Mouse (Mus musculus) left cerebral cortex, adult 8-10 months (tissue): ENCODE measurements at regions not wholly inside any gene's neighbourhood (a gene's known extent, or its start where the extent isn't known, plus 50 kb on each side); places are given as distances from the start of the nearest gene placed in this dataset.

Experiments used
- DNase-seq, 2 experiments: peaks; one replicate each; pipeline ENCODE4 v3.0.0; 2022; ENCODE audit warnings: low spot score in 2 of 2

DNA sequence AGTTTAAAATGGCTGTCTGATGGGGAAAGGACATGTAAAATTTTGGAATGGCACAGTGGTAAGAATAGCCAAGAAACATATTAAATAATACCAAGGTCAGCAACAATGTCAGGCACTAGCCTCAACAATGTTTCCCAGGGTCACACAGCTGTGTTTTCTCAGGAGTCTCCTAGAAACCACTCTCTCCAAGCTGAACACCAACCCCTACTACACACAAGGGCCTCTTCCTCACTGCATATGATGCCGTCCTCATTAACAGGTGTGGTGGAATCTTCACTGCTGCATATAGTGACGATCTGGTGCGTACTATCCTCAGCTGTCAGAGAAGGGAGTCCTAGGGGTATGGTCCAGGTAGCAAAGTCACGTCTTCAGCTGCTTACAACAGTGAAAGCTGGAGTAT lies 1275.4 kb upstream of the A1bg start:
- DNase-seq: no peak

DNA sequence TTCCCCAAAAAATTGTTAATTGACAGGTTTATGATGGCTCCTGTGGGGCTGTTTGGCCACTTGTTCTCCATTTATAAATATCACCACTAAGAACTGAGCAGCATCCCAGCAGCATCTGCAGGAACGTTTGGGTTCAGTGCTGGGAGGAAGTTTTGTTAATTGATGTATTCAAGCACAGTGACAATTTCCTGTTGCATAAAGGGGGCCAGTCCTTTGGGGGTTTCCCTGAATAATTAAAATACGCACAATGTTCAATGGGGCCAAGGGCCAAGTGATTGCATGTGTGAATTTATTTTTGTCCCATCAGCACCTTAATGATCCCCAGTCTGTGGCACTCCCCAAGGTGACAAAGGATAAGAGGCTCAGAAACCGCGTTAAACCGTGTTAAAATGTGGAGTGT lies 1272.6 kb upstream of the A1bg start:
- no peak for DNase-seq

DNA sequence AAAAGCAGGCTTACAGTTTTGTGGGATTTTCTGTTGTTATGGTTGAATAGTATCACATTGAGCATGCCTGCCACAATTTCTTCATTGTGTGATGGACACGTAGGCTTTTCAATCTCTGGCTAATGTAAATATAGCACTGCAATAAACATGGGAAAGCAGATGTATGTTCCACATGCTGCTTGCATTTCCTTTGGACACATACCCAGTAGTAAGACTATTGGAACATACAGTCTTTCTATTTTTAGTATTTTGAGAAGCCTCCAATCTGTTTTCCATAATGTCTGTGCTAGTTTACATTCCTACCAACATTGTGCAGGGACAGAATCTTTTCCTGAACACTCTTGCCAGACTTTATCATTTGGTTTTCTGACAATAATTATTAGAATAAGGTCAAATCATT lies 1269.9 kb upstream of the A1bg start:
- DNase-seq: no peak

DNA sequence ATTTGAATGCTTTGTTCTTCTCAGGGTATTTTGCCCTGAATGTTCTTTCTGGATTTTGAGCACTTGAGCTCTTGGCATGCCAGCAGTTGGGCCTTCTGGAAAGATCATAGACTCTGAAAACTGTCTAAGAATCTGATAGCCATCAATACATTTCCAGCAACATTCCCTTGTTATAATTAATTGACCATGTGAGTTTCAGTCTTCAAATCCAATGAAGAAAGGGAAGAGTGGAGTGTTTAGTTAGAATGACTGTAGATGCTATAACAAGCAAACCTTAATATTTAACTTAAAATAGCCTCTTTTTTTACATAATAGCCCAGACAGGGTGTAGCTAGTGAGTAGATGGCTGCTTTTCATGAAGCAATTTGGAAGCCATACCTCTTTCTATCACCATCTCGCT lies 1268.8 kb upstream of the A1bg start:
- no peak for DNase-seq

- DNase-seq: no peak
These were observed 1268.3 kb upstream of the A1bg start for GRCm38 (mm10) chr15:62190977-62191614.

- no peak for DNase-seq
These were observed 1267.6 kb upstream of the A1bg start for GRCm38 (mm10) chr15:62190224-62190910.

DNA sequence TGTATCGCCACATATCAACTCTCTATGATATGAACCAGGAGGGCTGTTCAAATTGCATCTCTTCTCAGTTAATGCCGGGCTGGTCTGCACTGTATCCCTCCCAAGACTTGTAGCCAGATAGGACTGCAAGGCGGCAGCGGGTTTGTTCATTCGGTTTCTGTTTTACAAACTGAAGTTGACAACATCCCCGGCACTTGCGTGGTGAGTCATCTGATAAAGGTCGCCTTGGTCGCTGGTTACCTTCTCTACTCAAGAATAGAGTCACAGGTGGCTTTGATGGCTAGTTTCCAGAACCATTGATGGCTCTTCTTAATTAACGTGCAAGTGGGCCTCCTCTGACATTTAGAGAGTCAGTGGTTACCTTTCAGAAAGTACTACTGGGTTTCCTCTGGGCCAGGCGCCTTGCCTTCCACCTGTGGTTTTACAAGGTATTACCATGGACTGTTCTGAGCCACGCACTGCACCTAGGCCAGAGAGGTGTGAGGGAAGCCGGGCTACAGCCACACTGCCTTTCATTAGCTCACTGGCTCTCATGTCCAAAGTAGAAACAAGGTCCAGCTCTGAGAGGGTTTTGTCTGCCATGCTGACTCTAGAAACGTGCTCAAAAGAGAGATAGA lies 1266.9 kb upstream of the A1bg start:
- no peak for DNase-seq

DNA sequence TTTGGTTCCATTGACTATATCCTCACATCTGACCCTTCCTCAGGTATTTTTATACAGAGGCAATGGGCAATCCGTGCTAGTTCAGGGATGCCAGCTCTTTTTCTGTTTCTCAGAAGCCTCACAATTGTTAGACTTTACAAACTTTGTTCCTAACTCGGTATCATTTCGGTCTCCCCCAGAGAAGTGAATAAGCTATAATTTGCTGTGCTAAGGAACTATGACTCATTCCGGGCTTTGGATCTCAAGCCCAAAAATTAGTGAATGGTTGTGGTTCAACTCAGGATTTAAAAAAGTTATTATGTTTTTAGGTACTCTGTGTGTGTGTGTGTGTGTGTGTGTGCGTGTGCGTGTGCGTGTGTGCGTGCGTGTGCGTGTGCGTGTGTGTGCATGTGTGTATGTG lies 1263.7 kb upstream of the A1bg start:
- DNase-seq: no peak

DNA sequence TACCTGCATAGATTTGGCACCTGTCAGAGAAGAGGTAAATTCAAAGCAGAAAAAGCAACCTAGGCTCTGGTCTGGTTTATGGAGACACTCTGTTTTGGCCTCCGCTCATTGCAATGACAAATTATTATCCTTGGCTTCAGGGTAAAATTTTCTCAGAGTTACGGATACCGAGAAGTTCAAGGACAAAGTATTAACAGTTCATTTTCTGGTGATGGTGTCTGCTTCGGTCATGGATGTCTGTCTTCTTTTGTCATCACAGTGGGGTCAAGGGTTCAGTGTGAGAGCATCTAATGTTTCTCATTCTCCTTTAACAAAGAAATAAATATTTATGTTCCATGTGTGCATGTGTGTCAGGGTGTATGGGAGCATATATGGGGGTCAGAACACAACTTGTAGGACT lies 1261.0 kb upstream of the A1bg start:
- DNase-seq: no peak

DNA sequence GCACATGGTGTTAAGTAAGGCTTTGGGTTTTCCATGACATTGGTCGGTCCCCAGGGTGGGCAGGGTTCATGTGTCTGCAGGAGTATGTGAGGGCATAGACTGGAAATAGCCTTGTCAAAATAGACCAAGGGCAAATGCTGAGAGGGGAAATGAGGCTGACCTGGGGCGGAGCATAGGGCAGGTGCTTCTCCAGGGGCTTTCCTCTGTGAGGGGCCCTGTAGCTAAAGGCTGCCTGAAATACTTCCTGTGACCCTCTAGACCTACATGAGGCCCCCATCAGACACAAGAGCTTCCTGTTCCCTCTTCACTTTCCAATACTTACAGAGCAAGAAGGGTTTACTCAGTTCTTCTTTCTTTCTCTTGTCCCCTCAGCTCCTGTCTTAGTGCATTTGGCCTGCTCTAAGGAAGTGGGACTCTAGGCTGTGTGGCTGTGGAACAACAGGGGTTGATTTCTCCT lies 1258.7 kb upstream of the A1bg start:
- no peak for DNase-seq

DNA sequence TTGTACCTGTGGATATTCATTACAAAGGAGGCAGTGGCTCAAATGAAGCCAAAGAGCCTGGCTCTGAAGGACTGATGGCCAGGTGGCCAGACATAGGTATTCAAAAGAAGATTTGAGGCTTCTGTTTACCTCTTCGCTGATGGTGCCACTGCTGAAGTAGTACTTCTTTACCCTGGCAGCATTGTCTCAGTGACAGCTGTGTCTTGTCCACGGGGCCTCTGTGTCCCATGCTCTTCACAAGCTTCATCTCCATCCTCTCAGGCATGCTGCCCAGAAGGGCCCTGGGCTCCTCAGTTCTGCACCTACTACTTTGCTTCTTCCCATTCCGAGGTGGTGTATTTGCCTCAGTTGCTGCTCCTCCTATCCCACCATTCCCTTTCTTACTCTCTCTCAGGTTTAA lies 1257.9 kb upstream of the A1bg start:
- DNase-seq: no peak

- DNase-seq: no peak
These were observed 1257.0 kb upstream of the A1bg start for GRCm38 (mm10) chr15:62179801-62180200.

GRCm38 (mm10) chr15:62178568-62178967 lies 1255.8 kb upstream of the A1bg start:
- no peak for DNase-seq

DNA sequence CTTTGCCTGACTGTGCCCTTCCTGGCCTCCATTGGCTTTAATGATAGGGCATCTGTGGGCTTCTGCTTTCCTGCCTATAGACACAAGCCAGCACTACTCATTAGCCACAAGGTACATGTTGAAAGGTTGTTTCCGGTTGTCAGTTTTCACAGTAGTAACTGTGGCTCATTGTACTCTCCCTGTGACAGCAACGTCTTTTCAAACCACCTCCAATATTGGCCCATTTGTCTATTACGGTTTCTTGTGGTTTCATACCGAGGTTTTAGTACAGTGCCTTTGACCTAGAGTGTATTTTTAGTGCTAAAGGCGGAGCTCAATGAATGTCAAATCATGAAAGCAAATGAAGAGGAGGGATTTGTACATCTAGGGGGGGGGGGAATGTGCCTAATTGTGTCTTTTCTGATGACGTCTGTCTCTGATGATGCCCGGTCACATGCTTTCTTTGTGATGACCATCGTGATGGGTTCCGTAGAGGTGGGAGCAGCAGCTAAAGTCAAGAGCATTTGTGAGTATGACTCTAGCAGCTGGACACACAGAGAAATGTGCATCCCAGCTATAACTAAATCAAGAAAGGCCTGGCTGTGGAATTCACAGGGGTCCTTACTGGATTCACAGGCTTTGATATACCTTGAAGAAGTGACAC lies 1255.1 kb upstream of the A1bg start:
- DNase-seq: no peak

DNA sequence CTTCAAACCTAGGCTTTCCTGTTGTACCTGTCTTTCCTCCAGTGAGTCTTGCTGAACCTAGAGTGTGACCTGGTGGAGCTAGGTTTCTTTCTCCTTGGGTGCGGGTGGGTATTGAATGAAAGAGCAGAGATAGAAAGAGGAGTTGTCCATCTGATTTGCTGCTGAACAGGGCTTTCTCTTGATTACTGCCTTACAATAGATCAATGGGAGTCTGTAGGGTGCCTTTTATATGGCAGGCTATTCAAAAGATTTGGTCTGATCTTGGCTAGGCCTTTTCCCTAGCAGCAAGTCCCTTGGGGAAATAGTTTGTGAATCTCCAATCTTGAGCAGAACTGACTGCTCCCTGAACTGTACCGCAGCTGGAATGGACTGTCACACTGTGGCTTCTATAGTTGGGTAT lies 1253.3 kb upstream of the A1bg start:
- no peak for DNase-seq

DNA sequence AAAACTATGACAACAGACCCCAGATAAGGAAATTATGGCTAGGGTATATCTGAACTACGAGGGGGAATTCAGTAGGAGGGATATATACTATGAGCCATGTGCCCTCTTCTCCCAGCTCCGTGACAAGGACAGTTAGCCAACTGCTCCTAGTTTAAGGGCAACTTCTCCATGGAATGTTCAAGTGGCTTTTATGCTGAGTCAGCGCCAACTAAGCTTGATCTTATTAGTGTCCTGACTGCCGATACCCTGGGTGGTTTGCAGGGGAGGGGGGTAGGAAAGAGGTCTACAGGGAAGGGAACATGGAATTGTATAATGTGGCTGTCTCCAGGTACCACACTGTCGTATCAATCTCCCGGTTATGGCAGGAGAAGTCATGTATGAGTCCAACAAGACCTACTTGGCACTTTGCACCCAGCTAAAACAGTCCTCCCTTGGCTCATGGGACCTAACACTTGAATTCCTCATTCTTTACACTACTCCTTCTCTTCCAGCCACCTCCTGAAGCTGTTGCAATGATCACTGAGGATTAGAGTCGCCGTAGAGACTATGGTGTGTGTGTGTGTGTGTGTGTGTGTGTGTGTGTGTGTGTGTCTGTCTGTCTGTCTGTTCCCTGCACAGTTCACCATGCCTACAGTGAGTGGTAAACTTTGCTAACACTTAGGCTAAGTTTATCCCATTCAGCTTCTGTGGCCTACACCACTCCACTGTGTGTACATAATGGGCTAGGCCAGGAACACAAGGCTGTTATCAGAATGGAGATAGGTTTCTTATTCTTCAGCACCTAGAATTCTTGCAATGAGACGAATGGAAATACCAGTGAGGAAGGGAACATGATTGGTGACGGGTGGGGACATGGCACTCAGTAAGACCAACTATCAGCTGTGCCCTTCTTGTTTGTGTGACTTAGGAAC lies 1251.1 kb upstream of the A1bg start:
- DNase-seq: no peak

DNA sequence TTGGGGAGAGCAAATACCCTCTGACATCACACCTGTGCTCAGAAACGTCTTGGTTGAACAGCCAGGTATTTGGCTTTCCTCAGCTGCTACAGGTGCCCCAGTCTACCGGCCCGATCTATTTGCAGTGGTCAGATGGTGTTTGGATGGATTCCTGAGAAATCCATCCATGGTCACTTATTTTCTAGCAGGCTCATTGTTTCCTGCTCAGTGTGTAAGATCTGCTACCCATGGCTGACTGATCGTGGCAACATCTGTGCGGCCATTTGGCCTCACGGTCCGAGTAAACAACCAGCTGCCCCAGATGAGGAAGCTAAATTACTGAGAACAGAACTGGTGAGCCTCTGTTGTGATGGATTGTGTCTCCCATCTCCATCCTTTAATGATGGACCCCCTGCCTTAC lies 1248.8 kb upstream of the A1bg start:
- no peak for DNase-seq

- DNase-seq: no peak
These were observed 1248.4 kb upstream of the A1bg start for GRCm38 (mm10) chr15:62171167-62171566.

- no peak for DNase-seq
These were observed 1247.5 kb upstream of the A1bg start for GRCm38 (mm10) chr15:62170337-62170736.

DNA sequence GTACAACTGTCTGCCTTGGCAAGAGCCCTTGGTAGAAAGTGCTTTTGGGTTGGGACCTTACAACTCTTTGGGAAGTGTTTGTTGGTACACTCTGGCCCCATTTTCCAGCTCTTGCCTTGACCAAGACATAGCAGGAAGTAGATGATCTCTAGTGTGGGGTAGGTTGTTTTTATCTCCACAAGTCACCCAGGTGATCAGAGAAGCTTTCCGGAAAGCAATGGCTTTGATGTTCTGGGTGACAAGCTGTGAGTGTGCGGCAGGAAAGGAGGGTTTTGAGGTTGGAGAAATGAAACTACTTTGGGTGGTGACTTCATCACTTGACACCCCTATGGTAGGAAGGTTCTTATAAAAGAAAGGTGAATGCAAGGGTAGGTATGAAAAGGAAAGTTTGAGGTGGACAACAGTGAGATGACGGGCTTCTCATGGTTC lies 1246.8 kb upstream of the A1bg start:
- no peak for DNase-seq

DNA sequence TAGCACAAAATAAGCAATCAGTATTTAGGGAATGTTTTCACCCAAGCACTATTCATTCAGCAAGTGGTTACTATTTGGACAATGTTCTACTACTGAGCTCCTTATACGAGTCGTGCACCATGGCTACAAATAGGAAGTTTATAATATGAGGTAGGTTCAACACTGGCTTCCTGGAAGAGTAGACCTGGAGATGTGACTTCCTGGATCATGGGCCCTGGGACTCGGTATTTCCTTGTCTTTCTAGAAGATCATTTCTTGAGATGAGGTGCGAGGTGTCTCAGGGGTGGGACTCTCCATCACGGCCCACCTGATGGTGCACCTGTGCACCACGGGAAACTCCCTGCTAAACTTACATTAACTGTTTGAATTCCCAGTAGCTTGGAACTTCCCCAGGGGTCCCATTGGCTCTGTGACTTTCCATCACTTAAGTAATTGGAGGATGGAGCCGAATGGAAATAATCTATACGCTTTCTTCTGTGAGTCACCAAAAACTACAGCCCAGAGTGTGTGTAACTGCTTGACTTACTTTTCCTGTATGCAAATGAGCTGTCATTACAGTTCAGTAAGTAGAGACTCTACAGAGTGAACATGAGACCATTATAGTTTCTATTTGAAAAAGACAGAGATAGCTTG lies 1246.3 kb upstream of the A1bg start:
- no peak for DNase-seq
